Mouse (Mus musculus): ENCODE results near the gene Tmbim1. TPM values are rescaled to one million over a fixed set of nuclear protein-coding genes. Genes with fewer than 3 reads are reported as not detected.

Tmbim1 gene
- total and polyA plus RNA-seq, 3 experiments, result 26.6 to 35.1 (median 32.4) TPM

GRCm38 (mm10) chr1:74307146-74307545, 1.7 kb upstream of the Tmbim1 start:
- H3K36me3 ChIP-seq (replicated peaks in 1 of 2; ENCODE audit: control insufficient read depth in 1 of 2, insufficient read depth in 1 of 2, low read length in 1 of 2), result peaks cover 0 to 2% of the 10 kb centered on the region in 2 experiments
- no peak for TF ChIP-seq CHD2 (IDR thresholded peaks at IDR 0.05; ENCODE audit: low read length)
- TF ChIP-seq ZNF384 (IDR thresholded peaks at IDR 0.05; ENCODE audit: low read depth, low read length), result peak; percentile 39; the same call in 1 of the 2 replicates
- no peak for DNase-seq (ENCODE audit: extremely low read depth)
- in situ Hi-C loops (cut with MboI; ENCODE audit: low pct_ligation_motif_present, low pct_unique_long_range_greater_than_20kb, low sequenced_read_pairs) (loop anchor here (5.0 kb wide), 1 partner anchor 55 kb away; the partner anchor contains the start of gene Catip), dilution Hi-C loops (cut with MboI; ENCODE audit: extremely low pct_ligation_motif_present, extremely low pct_unique_long_range_greater_than_20kb, low sequenced_read_pairs) (no loop called here)
- no peak overlapping the region for H3K4me3 ChIP-seq (replicated peaks in 1 of 3; ENCODE audit: low read depth in 2 of 3, low read length in 2 of 3, poor library complexity in 1 of 3)
- H3K9ac ChIP-seq (ENCODE audit: insufficient read depth, low read depth), result no peak overlapping the region
- no peak overlapping the region for H3K27ac ChIP-seq (ENCODE audit: insufficient read depth, low read depth)
- H3K79me2 ChIP-seq (replicated peaks; ENCODE audit: control insufficient read depth, extremely low read depth, insufficient read depth, poor library complexity, severe bottlenecking), result peaks cover 9% of the 10 kb centered on the region
- peaks cover 2% of the 10 kb centered on the region for H3K9me3 ChIP-seq (replicated peaks; ENCODE audit: low read length)
- peaks cover 6 to 50% of the 10 kb centered on the region in 2 experiments for H3K4me1 ChIP-seq (ENCODE audit: control insufficient read depth in 1 of 2, insufficient read depth in 2 of 2)
- H3K27me3 ChIP-seq (replicated peaks), result no peaks in the 10 kb centered on the region
- H3K4me2 ChIP-seq (ENCODE audit: insufficient read depth, low read depth, poor library complexity, severe bottlenecking), result no peak overlapping the region

DNA sequence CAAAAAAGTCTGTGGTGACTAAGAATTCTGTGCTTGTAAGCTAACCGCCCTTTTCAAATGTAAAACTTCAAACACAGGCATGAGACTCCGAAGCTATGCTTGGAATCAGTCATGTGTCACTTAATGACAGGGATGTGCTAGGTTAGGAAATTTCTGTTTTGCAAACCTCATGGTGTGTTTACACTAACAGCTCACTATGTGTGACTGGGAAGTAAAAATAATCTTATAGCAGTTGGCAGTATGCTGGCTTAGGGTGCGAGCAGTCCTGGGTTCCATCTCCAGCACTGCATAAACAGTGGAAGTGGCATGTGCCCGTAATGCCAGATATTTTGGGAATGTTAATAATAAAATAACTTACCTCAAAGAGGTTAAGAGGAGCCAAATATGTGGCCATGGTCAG, 476 bp downstream of the Tmbim1 start:
- dilution Hi-C loops (cut with MboI; ENCODE audit: extremely low pct_ligation_motif_present, extremely low pct_unique_long_range_greater_than_20kb, low sequenced_read_pairs) (no loop called here), in situ Hi-C loops (cut with MboI; ENCODE audit: low pct_ligation_motif_present, low pct_unique_long_range_greater_than_20kb, low sequenced_read_pairs) (loop anchor here (5.0 kb wide), 1 partner anchor 57 kb away; the partner anchor contains the start of gene Catip)
- H3K4me1 ChIP-seq (ENCODE audit: control insufficient read depth in 1 of 2, insufficient read depth in 2 of 2), result peaks cover 14 to 65% of the 10 kb centered on the region in 2 experiments
- H3K9me3 ChIP-seq (replicated peaks; ENCODE audit: low read length), result peaks cover 2% of the 10 kb centered on the region
- TF ChIP-seq CHD2 (IDR thresholded peaks at IDR 0.05; ENCODE audit: low read length) (no peak), ZNF384 (IDR thresholded peaks at IDR 0.05; ENCODE audit: low read depth, low read length) (no peak), NRF1 (IDR thresholded peaks at IDR 0.05; ENCODE audit: low read depth, low read length) (no peak), USF2 (conservative IDR thresholded peaks at IDR 0.05; ENCODE audit: low read depth, low read length) (no peak), CHD1 (IDR thresholded peaks at IDR 0.05; ENCODE audit: low read depth, low read length) (no peak), ETS1 (conservative IDR thresholded peaks at IDR 0.05; ENCODE audit: low read depth, low read length) (no peak), BHLHE40 (IDR thresholded peaks at IDR 0.05; ENCODE audit: low read depth, low read length) (no peak), RAD21 (IDR thresholded peaks at IDR 0.05; ENCODE audit: low read depth, low read length) (no peak), ELF1 (IDR thresholded peaks at IDR 0.05; ENCODE audit: low read depth, low read length) (no peak), MAFK (IDR thresholded peaks at IDR 0.05; ENCODE audit: insufficient replicate concordance, low read length) (no peak), NELFE (IDR thresholded peaks at IDR 0.05; ENCODE audit: low read depth, low read length) (no peak), RCOR1 (conservative IDR thresholded peaks at IDR 0.05; ENCODE audit: low read depth, low read length) (no peak), MAZ (IDR thresholded peaks at IDR 0.05; ENCODE audit: low read depth, low read length) (no peak), ZMIZ1 (IDR thresholded peaks at IDR 0.05; ENCODE audit: low read depth, low read length) (no peak), PAX5 (IDR thresholded peaks at IDR 0.05; ENCODE audit: low read length) (no peak)
- peaks cover 0 to 15% of the 10 kb centered on the region in 2 experiments for H3K36me3 ChIP-seq (replicated peaks in 1 of 2; ENCODE audit: control insufficient read depth in 1 of 2, insufficient read depth in 1 of 2, low read length in 1 of 2)
- H3K27ac ChIP-seq (ENCODE audit: insufficient read depth, low read depth), result no peak overlapping the region
- H3K4me3 ChIP-seq (replicated peaks in 1 of 3; ENCODE audit: low read depth in 2 of 3, low read length in 2 of 3, poor library complexity in 1 of 3), result no peak overlapping the region
- no peak for DNase-seq (ENCODE audit: extremely low read depth)
- no peak overlapping the region; the same call in 1 of the 2 replicates for H3K9ac ChIP-seq (ENCODE audit: insufficient read depth, low read depth)
- peaks cover 19% of the 10 kb centered on the region for H3K79me2 ChIP-seq (replicated peaks; ENCODE audit: control insufficient read depth, extremely low read depth, insufficient read depth, poor library complexity, severe bottlenecking)
- H3K27me3 ChIP-seq (replicated peaks), result no peaks in the 10 kb centered on the region
- H3K4me2 ChIP-seq (ENCODE audit: insufficient read depth, low read depth, poor library complexity, severe bottlenecking), result 0 out of 2 replicates have a peak overlapping the region, but pooled peaks have one; percentile 17
